Mouse (Mus musculus) 3T3-L1 (cell line): ENCODE measurements at regions not wholly inside any gene's neighbourhood (a gene's known extent, or its start where the extent isn't known, plus 50 kb on each side); places are given as distances from the start of the nearest gene placed in this dataset.

Experiments used
- DNase-seq: peaks from one replicate; pipeline ENCODE4 v3.0.0-alpha.2; 2015; ENCODE audit warnings: low read depth, low spot score

GRCm38 (mm10) chr2:50793616-50794015, 355.3 kb downstream of the Rnd3 start:
- DNase-seq = peak; percentile 96

- DNase-seq = no peak
Observed at GRCm38 (mm10) chr2:50793067-50793466, 355.8 kb downstream of the Rnd3 start.

DNA sequence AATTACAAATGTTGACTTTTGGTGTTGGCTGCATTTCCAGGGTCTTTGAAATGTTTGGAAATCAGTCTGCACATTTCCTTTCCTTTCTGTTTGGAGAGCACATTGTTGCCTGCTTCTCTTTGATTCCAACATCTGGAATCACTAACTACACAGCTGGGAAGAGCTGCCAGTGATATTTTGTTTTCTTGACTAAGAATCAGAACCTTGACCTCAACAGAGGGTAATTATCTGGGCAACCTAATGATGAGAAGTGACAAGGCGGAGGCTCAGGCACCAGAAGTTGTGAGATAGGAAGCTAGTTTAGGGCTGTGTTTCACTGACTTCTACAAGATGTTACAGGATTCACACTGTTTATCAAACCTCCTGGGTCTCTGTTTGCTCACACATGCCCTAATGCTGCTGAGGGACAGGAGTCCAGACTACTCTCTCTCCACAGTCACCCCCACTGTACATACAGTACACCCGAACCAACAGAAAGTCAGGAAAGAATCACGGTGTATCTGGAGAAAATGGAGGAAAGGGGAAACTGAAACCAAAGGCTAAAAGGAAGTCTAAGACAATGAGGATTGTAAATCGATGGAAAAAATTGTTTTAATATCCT, 359.8 kb downstream of the Rnd3 start:
- peak; percentile 73 for DNase-seq

GRCm38 (mm10) chr2:50772101-50772500, 376.8 kb downstream of the Rnd3 start:
- peak; percentile 46 for DNase-seq

DNA sequence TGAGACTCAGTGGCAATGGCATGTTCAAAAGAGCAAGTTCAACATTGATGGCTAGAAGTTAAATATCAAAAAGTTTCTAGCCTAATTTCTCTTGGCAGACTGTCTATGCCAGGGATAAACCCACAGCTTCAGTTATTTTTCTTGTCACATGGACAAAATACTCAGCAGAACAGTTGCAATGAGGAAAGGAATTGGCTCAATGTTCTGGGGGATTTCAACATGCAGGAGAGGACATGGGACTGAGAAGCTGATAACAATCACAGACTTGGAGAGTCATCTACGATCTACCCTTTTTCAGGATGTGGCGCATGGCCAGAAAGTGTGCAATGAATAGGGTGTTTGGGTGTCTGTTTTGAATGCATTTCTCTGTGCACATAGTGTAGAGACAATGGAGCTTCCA, 389.9 kb downstream of the Rnd3 start:
- no peak for DNase-seq

DNA sequence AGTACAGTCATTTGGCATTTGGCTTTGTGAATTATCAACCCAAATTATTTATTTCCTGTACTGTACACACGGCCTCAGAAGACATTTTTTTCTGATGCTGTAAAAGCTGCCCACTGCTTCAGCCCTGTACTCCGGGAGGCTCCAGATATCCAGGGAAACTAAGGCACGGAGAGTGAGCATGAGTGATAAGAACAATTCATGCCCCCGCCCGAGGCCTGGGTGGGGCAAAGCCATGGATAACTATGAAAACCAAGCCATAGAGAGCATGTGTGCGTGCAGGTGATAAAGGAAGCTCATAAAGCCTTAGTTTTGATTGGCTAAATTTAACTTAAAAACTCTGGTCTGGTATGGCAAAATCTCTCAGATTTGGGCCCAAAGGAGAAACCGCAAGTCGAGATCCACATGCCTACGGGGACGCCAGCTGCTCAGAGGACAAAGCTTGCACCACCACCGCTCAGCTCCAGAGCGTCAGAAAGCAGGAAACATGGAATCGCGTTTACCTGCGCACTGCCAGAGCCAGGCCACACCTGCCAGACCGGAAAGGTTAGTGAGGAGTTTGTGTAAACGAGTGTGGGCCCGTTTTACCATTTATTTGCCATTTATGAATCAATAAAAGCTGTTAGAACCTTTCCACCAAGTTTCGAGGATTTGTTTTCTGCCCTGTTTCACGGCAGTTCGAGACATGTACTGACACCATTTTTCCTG, 390.9 kb downstream of the Rnd3 start:
- DNase-seq = no peak

- no peak for DNase-seq
Observed at GRCm38 (mm10) chr2:50755616-50756450, 393.1 kb downstream of the Rnd3 start.

DNA sequence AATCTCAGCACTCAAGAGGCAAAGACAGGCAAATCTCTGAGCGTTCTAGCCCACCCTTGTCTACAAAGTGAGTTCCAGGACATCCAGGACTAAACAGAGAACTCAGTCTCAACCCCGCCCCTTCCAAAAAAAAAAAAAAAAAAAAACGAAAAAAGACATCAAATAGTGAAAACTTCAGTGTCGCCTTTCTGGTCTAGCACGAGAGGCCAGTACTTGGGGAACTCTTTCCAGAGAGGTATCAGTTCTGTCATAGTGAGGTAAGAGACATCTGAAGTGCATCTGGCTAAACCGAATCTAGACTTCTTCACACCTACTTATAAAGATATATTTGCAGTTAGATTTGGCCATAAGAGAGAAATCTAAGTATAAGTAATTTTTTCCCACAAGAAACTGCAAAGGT, 393.8 kb downstream of the Rnd3 start:
- no peak for DNase-seq

DNA sequence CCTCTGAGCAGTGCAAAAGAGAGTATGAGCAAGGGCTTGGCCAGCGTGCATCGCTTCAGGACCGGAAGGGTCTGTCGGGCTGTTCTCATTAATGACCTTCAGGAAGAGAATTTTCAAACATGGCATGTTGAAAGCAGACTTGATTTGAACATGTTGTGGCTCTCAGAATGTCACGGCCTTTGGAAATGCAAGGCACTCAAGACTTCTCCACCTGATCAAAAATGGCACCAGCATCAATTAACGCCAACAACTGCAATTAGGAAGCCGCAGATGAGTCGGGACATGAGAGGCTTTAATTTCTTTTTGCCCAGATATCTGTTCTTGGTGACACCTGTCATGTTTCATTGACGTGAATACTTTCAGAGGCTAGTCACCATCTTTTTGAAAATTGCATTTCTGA, 396.5 kb downstream of the Rnd3 start:
- no peak for DNase-seq

GRCm38 (mm10) chr2:50750799-50751198, 398.1 kb downstream of the Rnd3 start:
- no peak for DNase-seq

- no peak for DNase-seq
Observed at GRCm38 (mm10) chr2:50744625-50745214, 404.2 kb downstream of the Rnd3 start.

GRCm38 (mm10) chr2:50743785-50744258, 405.1 kb downstream of the Rnd3 start:
- DNase-seq = no peak

- DNase-seq = no peak
Observed at GRCm38 (mm10) chr2:50742421-50742820, 406.5 kb downstream of the Rnd3 start.

DNA sequence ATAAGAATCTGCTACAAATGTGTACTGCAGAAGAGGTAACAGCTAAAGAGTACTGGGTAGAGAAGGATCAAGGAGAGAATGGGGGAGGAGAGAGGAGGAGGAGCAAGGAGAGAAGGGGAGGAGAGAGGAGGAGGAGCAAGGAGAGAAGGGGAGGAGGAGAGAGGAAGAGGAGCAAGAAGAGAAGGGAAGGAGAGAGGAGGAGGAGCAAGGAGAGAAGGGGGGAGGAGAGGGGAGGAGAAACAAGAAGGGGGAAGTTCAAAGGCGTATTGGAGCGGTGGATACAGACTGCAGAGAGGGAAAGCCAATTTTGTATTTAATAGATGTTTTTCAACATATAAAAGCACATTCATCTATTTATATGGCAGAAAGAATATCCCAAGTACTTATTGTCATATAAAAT, 407.6 kb downstream of the Rnd3 start:
- DNase-seq = no peak

DNA sequence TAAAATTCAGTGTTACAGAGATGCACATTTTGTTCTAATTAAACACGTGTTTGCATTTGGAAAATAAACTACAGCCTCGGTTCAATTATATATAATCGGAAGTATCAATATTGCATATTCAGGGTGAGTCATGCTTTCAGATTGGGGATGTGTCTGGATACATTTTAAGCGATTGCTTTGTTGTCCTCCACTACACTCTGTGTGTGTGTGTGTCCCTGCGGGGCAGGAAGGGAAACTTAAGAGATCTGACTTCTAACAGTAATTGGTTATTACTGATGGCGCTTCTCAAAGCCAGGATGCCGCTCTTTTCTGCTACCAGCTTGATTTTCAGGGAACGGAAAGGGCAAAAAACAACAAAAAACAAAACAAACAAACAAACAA, 409.3 kb downstream of the Rnd3 start:
- DNase-seq = no peak

- no peak for DNase-seq
Observed at GRCm38 (mm10) chr2:50738936-50739598, 409.8 kb downstream of the Rnd3 start.

DNA sequence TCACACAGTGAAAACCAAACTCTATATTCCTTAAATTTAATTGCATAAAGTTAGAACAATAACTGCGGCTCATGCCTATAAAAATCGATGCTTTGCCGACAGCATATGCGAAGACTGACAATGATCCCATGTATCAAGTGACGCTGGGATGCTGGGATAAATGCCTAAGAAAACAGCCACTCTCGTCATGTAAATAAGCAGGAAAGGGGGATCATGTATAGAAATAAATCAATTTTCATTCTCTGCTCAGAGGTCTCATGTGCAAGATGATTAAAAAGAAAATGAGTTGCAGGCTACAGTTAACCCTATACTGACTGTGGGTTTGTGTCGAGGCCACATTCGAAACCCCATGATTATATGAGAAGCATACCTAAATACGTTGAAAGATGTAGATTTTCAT, 411.2 kb downstream of the Rnd3 start:
- DNase-seq = no peak

- DNase-seq = no peak
Observed at GRCm38 (mm10) chr2:50735029-50735428, 413.9 kb downstream of the Rnd3 start.

- DNase-seq = peak; percentile 10
Observed at GRCm38 (mm10) chr2:50706652-50707051, 410.1 kb upstream of the Mmadhc start.

GRCm38 (mm10) chr2:50704297-50704696, 407.7 kb upstream of the Mmadhc start:
- peak; percentile 42 for DNase-seq

DNA sequence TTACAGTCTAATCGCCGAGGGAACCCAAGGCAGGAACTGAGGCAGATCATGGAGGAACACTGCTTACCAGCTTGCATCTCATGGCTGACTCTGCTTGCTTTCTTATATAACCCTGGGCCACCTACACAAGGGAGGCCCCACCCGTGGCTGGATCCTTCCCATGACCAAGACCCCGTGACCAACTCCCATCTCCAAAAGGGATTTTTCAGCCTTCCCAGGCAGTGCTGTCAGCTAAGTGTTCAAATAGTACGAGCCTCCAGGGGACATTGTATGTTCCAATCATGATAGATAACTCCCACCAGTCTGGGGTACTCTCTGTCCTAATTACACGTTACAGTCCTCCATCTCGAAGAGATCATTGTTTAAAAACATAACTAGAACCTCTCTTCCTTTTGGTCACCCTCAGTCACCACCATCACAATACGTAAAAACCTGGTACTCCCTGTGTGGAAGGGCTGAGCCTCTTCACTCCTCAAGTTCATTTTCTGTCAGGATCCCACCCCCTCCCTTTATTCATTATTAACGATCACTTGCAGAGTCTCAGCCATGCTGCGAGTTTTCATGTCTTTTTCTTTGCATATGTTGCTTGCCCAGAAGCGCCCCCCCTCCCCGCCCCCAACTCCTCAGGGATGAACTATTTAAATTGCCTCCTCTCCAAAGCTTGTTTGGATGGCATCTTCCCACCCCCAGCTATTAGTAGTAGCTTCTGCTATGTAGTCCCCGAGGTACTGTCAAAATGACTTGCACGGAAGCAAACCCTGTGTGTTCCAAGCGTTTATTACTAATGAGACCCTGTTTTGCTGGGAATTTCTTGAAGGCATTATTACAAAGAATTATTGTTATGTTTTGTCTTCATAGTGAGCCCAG, 406.2 kb upstream of the Mmadhc start:
- no peak for DNase-seq
